Mouse (Mus musculus) CH12.LX (cell line): ENCODE measurements around the gene Musk.

Experiments
- CTCF ChIP-seq, 2 experiments: IDR thresholded peaks in 1 of 2; conservative IDR thresholded peaks in 1 of 2; 2 replicates each; pipeline ENCODE4 v1.5.1; 2011 to 2012; ENCODE audit warnings: low read depth in 2 of 2, low read length in 2 of 2, improper control_type of control experiment in 1 of 2, inconsistent platforms in 1 of 2, mild to moderate bottlenecking in 1 of 2, moderate library complexity in 1 of 2
- ELF1 ChIP-seq: IDR thresholded peaks from 2 replicates; pipeline ENCODE4 v1.6.1; 2014; ENCODE audit warnings: low read depth, mild to moderate bottlenecking, inconsistent platforms, low read length, improper control_type of control experiment
- MAZ ChIP-seq: IDR thresholded peaks from 2 replicates; pipeline ENCODE4 v1.6.1; 2012; ENCODE audit warnings: low read depth, mild to moderate bottlenecking, inconsistent platforms, low read length, improper control_type of control experiment, moderate library complexity
- POLR2A ChIP-seq: IDR thresholded peaks from 2 replicates; pipeline ENCODE4 v1.6.1; 2011; ENCODE audit warnings: low read depth, mild to moderate bottlenecking, improper control_type of control experiment, low read length

DNA sequence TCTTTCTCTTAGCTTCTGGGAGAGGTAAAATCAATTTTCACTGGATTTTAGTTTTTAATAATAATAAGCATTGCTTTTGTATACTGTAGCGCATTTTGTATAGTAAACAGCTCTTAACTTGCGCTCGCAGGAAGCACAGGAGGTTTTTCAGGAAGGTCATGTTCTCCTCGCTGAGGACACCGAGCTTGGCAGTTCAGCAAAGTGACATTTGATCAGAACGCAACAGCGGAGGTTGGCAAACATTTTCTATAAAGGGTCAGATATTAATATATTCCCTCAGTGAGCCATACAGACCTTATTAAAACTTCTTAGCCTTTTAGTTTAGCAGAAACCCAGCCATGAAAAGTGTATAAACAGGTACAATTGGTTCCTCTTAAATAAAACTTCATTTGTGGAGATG, 64.4 kb downstream of the Musk start:
- TF ChIP-seq ELF1, result no peak
- TF ChIP-seq CTCF (conservative IDR thresholded peaks at IDR 0.05 in 1 of 2, IDR thresholded peaks at IDR 0.05 in 1 of 2; ENCODE audit: low read depth in 2 of 2, low read length in 2 of 2), result no peak
- TF ChIP-seq POLR2A, result no peak
- TF ChIP-seq MAZ, result no peak
